Mouse (Mus musculus): ENCODE results near the gene 2210418O10Rik.
"Not testable (repeated sequence)": the region's sequence is repeated elsewhere in the genome, so short reads cannot be mapped to it uniquely, and the experiment has no call there.

The 2210418O10Rik gene

DNA sequence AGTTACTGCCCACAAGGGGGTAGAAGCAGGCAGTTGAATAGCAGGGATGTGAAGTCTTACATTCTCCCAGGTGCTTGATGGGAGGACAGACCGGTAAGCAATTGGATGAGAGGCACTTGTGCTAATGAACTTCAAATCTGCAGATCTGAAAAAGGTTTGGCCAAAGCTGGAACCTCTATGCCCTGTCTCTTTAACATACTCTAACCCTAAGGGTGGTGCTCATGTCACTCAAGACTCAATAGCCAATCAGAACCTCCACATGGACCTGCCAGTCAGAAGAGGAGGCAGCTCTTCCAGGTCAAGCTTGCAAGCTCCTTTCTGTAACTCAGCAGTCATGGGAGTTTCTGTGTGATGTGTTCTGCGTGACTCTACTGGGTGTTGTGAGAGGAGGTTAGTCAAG lies at the start of gene 2210418O10Rik:
TSS of gene 2210418O10Rik (plus strand) at position 301 of the 400 bp plus-strand sequence.
- not testable (repeated sequence) for DNase-seq

DNA sequence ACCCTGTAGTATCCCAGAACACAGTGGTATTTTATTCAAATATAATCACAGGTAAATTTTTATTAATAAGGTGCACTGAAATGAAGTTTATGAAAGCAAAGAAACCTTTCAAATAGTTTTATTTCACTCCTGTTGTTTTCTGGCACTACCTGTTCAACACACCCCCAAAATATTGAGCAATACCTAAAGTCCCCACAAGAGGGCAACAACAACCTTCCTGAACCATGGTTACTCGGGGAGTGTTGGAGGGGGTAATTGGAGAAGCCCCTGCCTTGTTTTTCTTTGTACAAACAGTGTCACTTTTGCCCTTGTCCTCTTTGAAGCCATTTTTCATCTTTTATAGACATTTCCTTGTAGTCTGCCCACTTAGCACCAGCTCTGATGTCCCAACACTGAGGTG lies 22.1 kb downstream of the 2210418O10Rik start:
- not testable (repeated sequence) for DNase-seq

Data from liver (tissue).